Mouse (Mus musculus) forebrain, postnatal 0 days (tissue): ENCODE results near the gene Cd33. TPM values are rescaled to one million over a fixed set of nuclear protein-coding genes. Genes with fewer than 3 reads are reported as not detected.
A peak's percentile ranks its signal among the peaks of the same experiment; 100 is the strongest.

Experiments
- ATAC-seq: fragments of 200-750 bp; cut with Nextera tagmentation; 2 replicates; pipeline ENCODE4 v1.8.0; 2017; ENCODE audit warnings: mild to moderate bottlenecking, moderate library complexity
- DNase-seq: peaks from one replicate; pipeline ENCODE4 v3.0.0-alpha.2; 2015
- H3K27ac ChIP-seq: fragments of 300-500 bp; sonication (generic); 2 replicates; pipeline ENCODE4 v1.5.1; 2014; ENCODE audit warnings: low read depth, mild to moderate bottlenecking, antibody characterized with exemption, low read length, moderate library complexity, mixed read lengths
- H3K27me3 ChIP-seq: fragments of 300-500 bp; sonication (generic); 2 replicates; pipeline ENCODE4 v1.6.1; 2014; ENCODE audit warnings: mild to moderate bottlenecking, low read length, mixed read lengths; ENCODE audit not compliant: insufficient read depth
- H3K36me3 ChIP-seq: fragments of 300-500 bp; sonication (generic); 2 replicates; pipeline ENCODE4 v1.6.1; 2014; ENCODE audit warnings: mild to moderate bottlenecking, moderate library complexity; ENCODE audit not compliant: insufficient read depth
- H3K4me1 ChIP-seq: fragments of 300-500 bp; sonication (generic); 2 replicates; pipeline ENCODE4 v1.6.1; 2014; ENCODE audit warnings: antibody characterized with exemption; ENCODE audit not compliant: insufficient read depth
- H3K4me2 ChIP-seq: fragments of 300-500 bp; sonication (generic); 2 replicates; pipeline ENCODE4 v1.6.1; 2014; ENCODE audit warnings: low read depth, mild to moderate bottlenecking, moderate library complexity
- H3K4me3 ChIP-seq: fragments of 300-500 bp; sonication (generic); 2 replicates; pipeline ENCODE4 v1.5.1; 2014; ENCODE audit warnings: low read depth, low read length, mixed read lengths
- H3K9ac ChIP-seq: fragments of 300-500 bp; sonication (generic); 2 replicates; pipeline ENCODE4 v1.6.1; 2014; ENCODE audit warnings: mild to moderate bottlenecking
- H3K9me3 ChIP-seq: fragments of 300-500 bp; sonication (generic); 2 replicates; pipeline ENCODE4 v1.6.1; 2016; ENCODE audit warnings: low read length
- CTCF ChIP-seq: sonication (generic); IDR thresholded peaks from 2 replicates; pipeline ENCODE4 v1.5.1; 2016; ENCODE audit warnings: antibody characterized with exemption, control low read depth, low read depth
- WGBS: fragments of 180-500 bp; shearing (Covaris S2); extraction: QIAGEN DNeasy Blood & Tissue Kit; methylation state at CpG from one replicate; pipeline ENCODE4 v1.1.7; 2014; 5-methylcytosine and 5-hydroxymethylcytosine counted together
- polyA plus RNA-seq: library from polyadenylated mRNA; unstranded; fragments of >200 nt; fragmentation: Nextera tagmentation; extraction: Ambion mirVana; gene quantifications from 2 replicates; pipeline ENCODE4 v1.2.1, GENCODE M21; 2015
- total RNA-seq: library from RNA; depleted of rRNA; stranded (reverse); fragments of >200 nt; gene quantifications from 2 replicates; pipeline ENCODE4 v1.2.3, GENCODE M21; 2014

The Cd33 gene
- total and polyA plus RNA-seq, 2 experiments from 2014 or later, result 1.0 to 1.7 TPM

DNA sequence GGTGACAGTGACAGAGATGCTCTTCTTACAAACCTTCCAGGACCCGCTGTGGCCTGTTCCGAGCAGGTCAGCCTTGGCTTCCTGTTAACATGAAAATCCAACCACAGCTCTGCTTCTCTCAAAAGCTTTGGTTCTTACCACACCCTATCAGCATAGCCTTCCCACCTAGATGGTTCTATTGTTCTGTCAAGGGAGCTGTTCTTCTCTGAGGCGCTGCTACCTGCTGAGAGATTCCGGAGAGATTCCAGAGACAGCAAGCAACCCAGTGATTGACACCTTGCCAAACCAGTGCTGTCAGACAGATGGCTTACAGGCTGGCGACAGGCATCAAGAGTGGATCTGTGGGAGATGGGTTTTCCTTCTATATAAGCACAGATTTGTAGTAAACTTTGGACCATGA lies 3.4 kb upstream of the Cd33 start:
- Histone ChIP-seq H3K9ac (no peak overlapping the region), H3K4me2 (no peak overlapping the region), H3K9me3 (no peaks in the 10 kb centered on the region), H3K4me3 (no peak overlapping the region), H3K4me1 (no peaks in the 10 kb centered on the region), H3K27me3 (no peaks in the 10 kb centered on the region), H3K36me3 (no peaks in the 10 kb centered on the region), H3K27ac (no peak overlapping the region)
- ATAC-seq, result no peak
- TF ChIP-seq CTCF, result no peak
- WGBS, result 48% methylated on average over 5 of the region's 5 CpGs
- peak; percentile 26 for DNase-seq

DNA sequence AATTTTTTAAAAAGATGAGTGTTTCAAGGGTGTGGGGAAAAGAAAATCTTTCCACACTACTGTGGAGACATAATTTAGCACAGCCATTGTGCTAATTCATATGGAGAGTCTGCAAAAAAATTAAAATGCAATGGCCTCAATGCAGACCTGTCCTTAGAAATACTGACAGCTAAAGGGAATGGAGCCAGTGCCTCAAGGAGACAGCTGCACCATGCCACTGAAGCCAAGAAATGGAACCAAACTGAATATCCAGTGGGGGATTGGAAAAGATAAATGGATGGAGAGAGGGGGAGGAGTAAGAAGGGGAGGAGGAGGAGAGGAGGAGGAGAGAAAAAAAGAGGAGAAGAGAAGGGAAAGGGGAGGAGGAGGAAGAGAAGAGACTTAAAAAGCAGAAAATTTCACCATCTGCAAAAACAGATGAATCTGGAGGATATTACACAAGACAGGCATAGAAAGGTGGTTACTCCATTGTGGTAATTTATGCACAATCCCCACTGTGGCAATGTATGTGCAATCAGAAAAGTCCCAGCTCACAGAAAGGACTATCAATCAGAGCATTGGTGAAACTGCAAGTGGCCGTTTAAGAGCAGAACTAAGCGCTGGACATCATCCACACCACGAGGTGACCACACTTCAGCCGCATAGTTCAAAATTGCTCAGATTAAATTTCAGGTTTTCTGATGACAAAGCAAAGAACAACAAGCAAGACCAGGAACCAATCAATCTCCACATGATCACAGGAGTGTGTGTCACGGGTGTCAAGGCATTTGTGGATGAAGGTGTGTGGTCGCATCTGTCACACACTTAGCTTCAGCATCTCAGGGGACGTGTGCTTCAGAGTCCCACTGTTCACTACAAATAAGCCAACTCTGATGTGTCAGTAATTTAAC lies 1.7 kb upstream of the Cd33 start:
- 77% methylated on average over 7 of the region's 7 CpGs for WGBS
- DNase-seq (no peak), ATAC-seq (no peak)
- no peak overlapping the region for H3K4me3 ChIP-seq
- H3K4me1 ChIP-seq, result no peaks in the 10 kb centered on the region
- H3K4me2 ChIP-seq, result no peak overlapping the region
- no peak overlapping the region for H3K27ac ChIP-seq
- no peak overlapping the region for H3K9ac ChIP-seq
- TF ChIP-seq CTCF, result no peak
- H3K27me3 ChIP-seq, result no peaks in the 10 kb centered on the region
- H3K36me3 ChIP-seq, result no peaks in the 10 kb centered on the region
- no peaks in the 10 kb centered on the region for H3K9me3 ChIP-seq

- Histone ChIP-seq H3K4me3 (no peak overlapping the region), H3K9me3 (no peaks in the 10 kb centered on the region), H3K27ac (no peak overlapping the region), H3K36me3 (no peaks in the 10 kb centered on the region), H3K9ac (no peak overlapping the region), H3K27me3 (no peaks in the 10 kb centered on the region), H3K4me2 (no peak overlapping the region), H3K4me1 (no peaks in the 10 kb centered on the region)
- 78% methylated on average over 4 of the region's 4 CpGs for WGBS
- no peak for TF ChIP-seq CTCF
- DNase-seq (no peak), ATAC-seq (no peak)
Observed at GRCm38 (mm10) chr7:43538524-43538923, 5.7 kb downstream of the Cd33 start.

- H3K36me3 ChIP-seq, result no peaks in the 10 kb centered on the region
- H3K4me2 ChIP-seq, result no peak overlapping the region
- no peak for TF ChIP-seq CTCF
- H3K4me1 ChIP-seq, result no peaks in the 10 kb centered on the region
- DNase-seq (no peak), ATAC-seq (no peak)
- H3K4me3 ChIP-seq, result no peak overlapping the region
- H3K27ac ChIP-seq, result no peak overlapping the region
- no peak overlapping the region for H3K9ac ChIP-seq
- H3K9me3 ChIP-seq, result no peaks in the 10 kb centered on the region
- no peaks in the 10 kb centered on the region for H3K27me3 ChIP-seq
- WGBS, result 88% methylated on average over 9 of the region's 9 CpGs
Observed at GRCm38 (mm10) chr7:43532936-43533505, 11.2 kb downstream of the Cd33 start.

DNA sequence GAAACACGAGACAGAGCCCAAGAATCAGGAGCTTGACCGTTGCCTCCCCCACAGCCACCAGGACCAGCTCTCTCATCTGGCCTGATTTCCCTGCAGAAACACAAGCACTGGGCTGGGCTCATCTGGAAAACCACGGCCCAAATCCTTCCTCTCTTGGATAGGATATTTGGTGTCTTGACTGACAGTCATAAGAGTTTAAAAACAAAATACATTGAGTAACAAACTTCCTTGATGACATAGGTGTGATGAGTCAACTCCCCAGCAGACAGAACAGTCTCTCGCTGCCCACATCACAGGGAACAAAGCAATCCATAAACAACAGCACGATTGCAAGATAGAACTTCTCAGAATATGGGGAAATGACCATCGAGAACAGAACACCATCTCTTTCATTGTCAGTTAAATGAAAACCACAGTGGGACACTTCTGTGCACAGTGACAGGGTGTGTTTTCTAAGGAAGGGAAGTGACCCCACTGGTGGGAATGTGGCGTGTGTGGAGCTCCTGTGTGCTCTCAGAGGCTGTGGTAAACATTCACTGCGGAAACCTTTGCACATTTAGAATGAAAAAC lies 13.9 kb downstream of the Cd33 start:
- H3K4me2 ChIP-seq, result no peak overlapping the region
- ATAC-seq (no peak), DNase-seq (no peak)
- no peak overlapping the region for H3K4me3 ChIP-seq
- WGBS, result 76% methylated on average over 8 of the region's 8 CpGs
- H3K27ac ChIP-seq, result no peak overlapping the region
- H3K36me3 ChIP-seq, result no peaks in the 10 kb centered on the region
- H3K9me3 ChIP-seq, result no peaks in the 10 kb centered on the region
- H3K27me3 ChIP-seq, result no peaks in the 10 kb centered on the region
- no peaks in the 10 kb centered on the region for H3K4me1 ChIP-seq
- H3K9ac ChIP-seq, result no peak overlapping the region
- TF ChIP-seq CTCF, result no peak

DNA sequence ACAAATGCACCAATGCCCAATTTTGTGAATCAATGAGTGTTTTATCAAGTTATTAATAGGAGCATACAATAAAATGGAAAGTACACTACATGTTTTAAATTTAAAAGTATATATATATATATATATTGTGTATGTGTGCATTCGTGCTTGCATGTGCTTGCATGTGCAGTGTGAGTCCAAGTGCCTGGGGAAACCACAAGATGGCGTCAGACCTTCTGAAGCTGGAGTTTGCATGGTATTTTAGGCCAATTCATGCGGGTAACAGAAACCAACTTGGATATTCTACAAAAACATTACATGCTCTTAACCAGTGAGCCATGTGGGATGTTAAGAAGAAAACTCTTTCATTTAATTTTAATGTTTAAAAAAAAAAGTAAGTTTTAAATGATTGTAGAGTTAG lies 18.9 kb downstream of the Cd33 start:
- Histone ChIP-seq H3K27ac (no peak overlapping the region), H3K9me3 (no peaks in the 10 kb centered on the region), H3K4me2 (no peak overlapping the region), H3K4me1 (no peaks in the 10 kb centered on the region), H3K27me3 (no peaks in the 10 kb centered on the region), H3K4me3 (no peak overlapping the region), H3K36me3 (no peaks in the 10 kb centered on the region), H3K9ac (no peak overlapping the region)
- no peak for TF ChIP-seq CTCF
- 51% methylated on average over 3 of the region's 3 CpGs for WGBS
- no peak for DNase-seq
- ATAC-seq, result no peak

DNA sequence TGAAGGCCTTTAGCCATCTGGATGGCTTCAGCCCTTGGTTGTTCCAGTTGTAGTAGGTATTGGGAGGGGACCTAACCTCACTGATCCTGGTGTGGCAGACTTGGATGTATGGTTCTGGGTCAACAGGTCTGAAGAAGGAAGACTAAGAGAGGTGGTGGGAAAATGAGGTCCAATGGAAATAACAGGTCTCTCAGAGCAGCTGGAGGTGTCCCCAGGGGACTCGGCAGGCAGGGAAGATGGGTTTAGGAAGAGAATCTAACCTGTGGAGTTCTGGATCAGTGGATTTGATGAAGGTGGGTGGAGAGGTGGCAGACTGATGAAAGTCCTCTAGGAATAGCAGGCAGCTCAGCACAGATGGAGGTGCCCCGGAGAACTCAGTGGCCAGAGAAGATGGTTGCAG lies 21.5 kb downstream of the Cd33 start:
- ATAC-seq (no peak), DNase-seq (no peak)
- H3K27me3 ChIP-seq, result no peaks in the 10 kb centered on the region
- H3K4me3 ChIP-seq, result no peak overlapping the region
- H3K36me3 ChIP-seq, result no peaks in the 10 kb centered on the region
- 84% methylated on average over 2 of the region's 2 CpGs for WGBS
- H3K9ac ChIP-seq, result no peak overlapping the region
- H3K9me3 ChIP-seq, result no peaks in the 10 kb centered on the region
- H3K27ac ChIP-seq, result no peak overlapping the region
- no peaks in the 10 kb centered on the region for H3K4me1 ChIP-seq
- H3K4me2 ChIP-seq, result no peak overlapping the region
- no peak for TF ChIP-seq CTCF
